Comparison of ENCODE assay signal across 9 mouse cellular contexts in genomic region chr19:43521362-43521761, GRCm38 (mm10). TPM values are rescaled to one million over a fixed set of nuclear protein-coding genes. Genes with fewer than 3 reads are reported as not detected.
DNase-seq lines count a peak whose midpoint lies in the region; ATAC-seq and TF ChIP-seq lines count a peak whose summit lies in the region.
"Had no signal": no experiment of that assay in that cellular context is flagged by ENCODE, and none has a peak within 500 bp of the region (broad histone marks: within the 10 kb centered on the region; RNA-seq: fewer than 3 reads in every experiment).

No protein-coding gene starts in this region.

- peaks cover 25 to 44% of the 10 kb centered on the region in 2 experiments for H3K4me1 ChIP-seq in heart, embryonic 14.5 days (ENCODE audit: control insufficient read depth in 2 of 2, insufficient read depth in 2 of 2, low read length in 2 of 2)
- peaks cover 31% of the 10 kb centered on the region for H3K4me1 ChIP-seq in liver, adult 2 months (ENCODE audit: control insufficient read depth, insufficient read depth, low read length)
- H3K4me1 ChIP-seq in cortical plate, adult 2 months (ENCODE audit: control insufficient read depth, insufficient read depth, low read length) = peaks cover 16% of the 10 kb centered on the region; the same call in 1 of the 2 replicates
- peaks cover 18% of the 10 kb centered on the region for H3K4me1 ChIP-seq in neural tube, embryonic 14.5 days (ENCODE audit: control insufficient read depth, insufficient read depth, low read length)

- TF ChIP-seq POLR2A in liver, adult 2 months (IDR thresholded peaks at IDR 0.05; ENCODE audit: extremely low read depth, insufficient read depth, low read length) = no peak
- no peak for TF ChIP-seq POLR2A in cortical plate, adult 2 months (IDR thresholded peaks at IDR 0.05; ENCODE audit: extremely low read depth, insufficient read depth, low read length)

- H3K4me2 ChIP-seq in heart, embryonic 14.5 days (ENCODE audit: low read length) = peak overlapping the region; percentile 84
- H3K4me2 ChIP-seq in neural tube, embryonic 14.5 days (ENCODE audit: low read depth, low read length) = peak overlapping the region; percentile 8; the same call in 1 of the 2 replicates
- H3K4me2 ChIP-seq: limb, embryonic 15.5 days had no signal

- DNase-seq in heart, postnatal 25 days (ENCODE audit: low spot score) = no peak
- peak; percentile 56 for DNase-seq in liver, adult 2 months (ENCODE audit: extremely low read depth, low read depth, low spot score)
- DNase-seq in liver = no peak
- no peak for DNase-seq in layer of hippocampus, postnatal 25 days (ENCODE audit: extremely low spot score in 1 of 2, low spot score in 1 of 2)
- DNase-seq: thymus, adult 18-20 months had no signal

- H3K9ac ChIP-seq in heart, embryonic 14.5 days (ENCODE audit: low read length) = peak overlapping the region; percentile 56; the same call in 1 of the 2 replicates
- peak overlapping the region; percentile 63 for H3K9ac ChIP-seq in liver, adult 2 months (ENCODE audit: low read depth, low read length)
- H3K9ac ChIP-seq in neural tube, embryonic 14.5 days (replicated peaks; ENCODE audit: low read depth, low read length) = no peak overlapping the region
- H3K9ac ChIP-seq: limb, embryonic 15.5 days had no signal

- peak overlapping the region in 1 of 2 experiments; percentile 18; a peak in 2 of 4 replicates for H3K4me3 ChIP-seq in heart, embryonic 14.5 days (ENCODE audit: control insufficient read depth in 1 of 2, insufficient read depth in 1 of 2, low read depth in 1 of 2, low read length in 2 of 2)
- H3K4me3 ChIP-seq in liver, adult 2 months (ENCODE audit: insufficient read depth, low read depth, low read length) = peak overlapping the region; percentile 43
- peak overlapping the region; percentile 11; the same call in 1 of the 2 replicates for H3K4me3 ChIP-seq in cortical plate, adult 2 months (ENCODE audit: insufficient read depth, low read length)
- H3K4me3 ChIP-seq in neural tube, embryonic 14.5 days (ENCODE audit: low read depth, low read length) = no peak overlapping the region
- H3K4me3 ChIP-seq: limb, embryonic 15.5 days had no signal

- H3K9me3 ChIP-seq in heart, embryonic 14.5 days (ENCODE audit: control insufficient read depth, low read length) = no peaks in the 10 kb centered on the region
- no peaks in the 10 kb centered on the region for H3K9me3 ChIP-seq in neural tube, embryonic 14.5 days (ENCODE audit: control insufficient read depth, low read length)
- H3K9me3 ChIP-seq: limb, embryonic 15.5 days had no signal

- peak overlapping the region in 1 of 2 experiments; percentile 68; a peak in 1 of 4 replicates for H3K27ac ChIP-seq in heart, embryonic 14.5 days (replicated peaks in 1 of 2; ENCODE audit: control insufficient read depth in 1 of 2, insufficient read depth in 1 of 2, low read depth in 2 of 2, low read length in 2 of 2)
- peak overlapping the region; percentile 50 for H3K27ac ChIP-seq in liver, adult 2 months (replicated peaks; ENCODE audit: insufficient read depth, low read depth, low read length)
- no peak overlapping the region for H3K27ac ChIP-seq in cortical plate, adult 2 months (ENCODE audit: insufficient read depth, low read length)
- H3K27ac ChIP-seq in neural tube, embryonic 14.5 days (ENCODE audit: low read depth, low read length) = no peak overlapping the region
- H3K27ac ChIP-seq: limb, embryonic 15.5 days had no signal

- H3K79me2 ChIP-seq in liver, adult 2 months (ENCODE audit: control insufficient read depth, insufficient read depth, low read length) = peaks cover 21% of the 10 kb centered on the region; the same call in 1 of the 2 replicates

- no peak for TF ChIP-seq CTCF in liver, adult 2 months (IDR thresholded peaks at IDR 0.05; ENCODE audit: low read depth, low read length)
- TF ChIP-seq CTCF in cortical plate, adult 2 months (IDR thresholded peaks at IDR 0.05; ENCODE audit: extremely low read depth, insufficient read depth, low read length) = no peak

- peaks cover 9% of the 10 kb centered on the region for H3K36me3 ChIP-seq in heart, embryonic 14.5 days (ENCODE audit: control insufficient read depth, insufficient read depth, low read length)
- H3K36me3 ChIP-seq in liver, adult 2 months (ENCODE audit: control insufficient read depth, insufficient read depth, low read length) = peaks cover 15% of the 10 kb centered on the region
- H3K36me3 ChIP-seq in neural tube, embryonic 14.5 days (ENCODE audit: control insufficient read depth, insufficient read depth, low read length) = no peaks in the 10 kb centered on the region
- H3K36me3 ChIP-seq: limb, embryonic 15.5 days had no signal

- intact Hi-C loops in heart, postnatal 25 days (cut with DNase I) = no loop called here

- ATAC-seq in heart, embryonic 14.5 days (ENCODE audit: insufficient number of reproducible peaks, insufficient read depth, low FRiP score, low read depth) = no peak
- no peak for ATAC-seq in neural tube, embryonic 14.5 days (ENCODE audit: low read depth)

- H3K27me3 ChIP-seq in heart, embryonic 14.5 days (ENCODE audit: control insufficient read depth, insufficient read depth, low read length) = no peaks in the 10 kb centered on the region
- no peaks in the 10 kb centered on the region for H3K27me3 ChIP-seq in liver, adult 2 months (ENCODE audit: control insufficient read depth, insufficient read depth, low read length)
- H3K27me3 ChIP-seq in neural tube, embryonic 14.5 days (ENCODE audit: control insufficient read depth, insufficient read depth, low read length) = no peaks in the 10 kb centered on the region
- H3K27me3 ChIP-seq: limb, embryonic 15.5 days had no signal

- WGBS in heart, embryonic 14.5 days = 44% methylated on average over 8 of the region's 8 CpGs
- 14% methylated on average over 8 of the region's 8 CpGs for WGBS in liver, adult 2 months
- 44% methylated on average over 8 of the region's 8 CpGs for WGBS in neural tube, embryonic 14.5 days

RNA-seq across cellular contexts. Expression of gene Got1, which starts 3.0 kb away (rescaled TPM):
- 149 and 168 TPM in 2 replicates for polyA plus RNA-seq in heart, embryonic 14.5 days (2014; fragmentation: Nextera tagmentation; extraction: Ambion mirVana)
- 1,000 to 10,000 TPM in 1 of 2 experiments, 100 to 1,000 TPM in 1; 915 to 1,100 TPM for total RNA-seq in heart, postnatal 25 days (2021)
- 206 and 278 TPM in 2 replicates for total RNA-seq in liver, adult 2 months (2014; rRNA removed)
- polyA plus RNA-seq in liver, adult 2 months (2012; rRNA removed) = 272 and 286 TPM in 2 replicates
- polyA plus RNA-seq in cortical plate, adult 2 months (2012; rRNA removed) = 366 and 370 TPM in 2 replicates
- polyA plus RNA-seq in neural tube, embryonic 14.5 days (2014; fragmentation: Nextera tagmentation; extraction: Ambion mirVana) = 81.8 and 99.5 TPM in 2 replicates
- total RNA-seq in layer of hippocampus, postnatal 25 days (2021) = 100 to 1,000 TPM; 310 to 324 TPM
